Mouse (Mus musculus) midbrain, embryonic 13.5 days (tissue): Measurements from ENCODE around the gene Peli2. TPM values are rescaled to one million over a fixed set of nuclear protein-coding genes. Genes with fewer than 3 reads are reported as not detected.
A peak's percentile ranks its signal among the peaks of the same experiment; 100 is the strongest.
"Not testable (repeated sequence)": the region's sequence is repeated elsewhere in the genome, so short reads cannot be mapped to it uniquely, and the experiment has no call there.

Source experiments
- ATAC-seq: fragments of 200-750 bp; cut with Nextera tagmentation; 2 replicates; pipeline ENCODE4 v1.8.0; 2017; ENCODE audit warnings: mild to moderate bottlenecking, moderate TSS enrichment, moderate library complexity
- H3K27ac ChIP-seq: fragments of 300-500 bp; sonication (generic); 2 replicates; pipeline ENCODE4 v1.5.1; 2015; ENCODE audit warnings: inconsistent platforms, mild to moderate bottlenecking, moderate library complexity
- H3K27me3 ChIP-seq: fragments of 300-500 bp; sonication (generic); 2 replicates; pipeline ENCODE4 v1.6.1; 2015; ENCODE audit warnings: mild to moderate bottlenecking, inconsistent platforms
- H3K36me3 ChIP-seq: fragments of 300-500 bp; sonication (generic); 2 replicates; pipeline ENCODE4 v1.6.1; 2015; ENCODE audit warnings: mild to moderate bottlenecking, inconsistent platforms
- H3K4me1 ChIP-seq: fragments of 300-500 bp; sonication (generic); replicated peaks from 2 replicates; pipeline ENCODE4 v1.6.1; 2015; ENCODE audit warnings: inconsistent platforms
- H3K4me2 ChIP-seq: fragments of 300-500 bp; sonication (generic); replicated peaks from 2 replicates; pipeline ENCODE4 v1.6.1; 2015; ENCODE audit warnings: moderate library complexity, mild to moderate bottlenecking, inconsistent platforms
- H3K4me3 ChIP-seq: fragments of 300-500 bp; sonication (generic); replicated peaks from 2 replicates; pipeline ENCODE4 v1.5.1; 2015; ENCODE audit warnings: mild to moderate bottlenecking, inconsistent platforms
- H3K9ac ChIP-seq: fragments of 300-500 bp; sonication (generic); replicated peaks from 2 replicates; pipeline ENCODE4 v1.6.1; 2015; ENCODE audit warnings: mild to moderate bottlenecking, inconsistent platforms
- H3K9me3 ChIP-seq: fragments of 300-500 bp; sonication (generic); 2 replicates; pipeline ENCODE4 v1.6.1; 2016; ENCODE audit warnings: mild to moderate bottlenecking, inconsistent platforms
- WGBS: fragments of 180-500 bp; shearing (Covaris S2); methylation state at CpG from one replicate; pipeline ENCODE4 v1.1.7; 2015; 5-methylcytosine and 5-hydroxymethylcytosine counted together
- polyA plus RNA-seq: library from polyadenylated mRNA; unstranded; fragments of >200 nt; fragmentation: Nextera tagmentation; extraction: Ambion mirVana; gene quantifications from 2 replicates; pipeline ENCODE4 v1.2.1, GENCODE M21; 2015

The Peli2 gene
- polyA plus RNA-seq: 7.1 and 8.3 TPM in 2 replicates

DNA sequence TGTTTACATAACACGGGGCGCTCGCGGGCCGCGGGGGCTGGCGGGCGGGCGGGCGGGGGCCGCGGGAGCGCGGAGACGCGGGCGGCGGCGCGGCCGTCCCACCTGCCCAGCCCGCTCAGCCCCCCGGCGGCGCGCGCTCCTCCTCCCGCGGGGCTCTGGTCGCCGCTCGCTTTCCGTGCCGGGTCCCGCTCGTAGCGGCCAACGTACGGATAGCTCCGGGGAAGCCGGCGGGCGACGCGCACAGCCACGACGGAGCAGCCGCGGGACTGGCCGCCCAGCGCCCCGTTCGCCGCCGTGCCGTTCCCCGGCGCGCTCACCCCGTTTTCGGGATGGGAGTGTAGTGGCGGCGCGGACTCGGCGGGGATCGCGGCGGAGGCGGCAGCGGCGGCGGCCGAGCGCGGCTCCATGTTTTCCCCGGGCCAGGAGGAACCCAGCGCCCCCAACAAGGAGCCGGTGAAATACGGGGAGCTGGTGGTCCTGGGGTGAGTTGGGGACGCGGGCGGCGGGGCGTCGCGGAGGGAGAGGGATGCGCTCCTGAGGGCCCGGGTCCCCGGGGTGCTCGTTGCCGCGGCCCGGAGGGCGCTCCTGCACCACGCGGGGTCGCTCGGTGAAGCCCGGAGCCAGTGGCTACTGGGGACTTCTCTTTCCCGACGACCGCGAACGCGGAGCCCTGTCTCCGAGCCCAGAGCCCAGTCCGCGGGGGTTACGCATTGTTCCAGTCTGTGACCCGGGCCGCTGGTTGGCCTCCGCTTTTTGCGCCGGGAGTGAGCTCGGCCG lies at the start of gene Peli2:
Gene Peli2 (plus strand): TSS at position 72 of the 777 bp plus-strand sequence.
- peak within 1 kb of the TSS; percentile 92 for H3K9ac ChIP-seq
- H3K4me3 ChIP-seq: peak within 1 kb of the TSS; percentile 84
- WGBS: under 1% methylated on average over 75 of the region's 117 CpGs
- peak within 1 kb of the TSS; percentile 89 for H3K27ac ChIP-seq
- no peaks in the 10 kb centered on the region for H3K27me3 ChIP-seq
- peak within 1 kb of the TSS; percentile 73 for H3K4me2 ChIP-seq
- ATAC-seq: peak; percentile 82
- H3K4me1 ChIP-seq: peaks cover 66% of the 10 kb centered on the region
- H3K9me3 ChIP-seq: no peaks in the 10 kb centered on the region
- H3K36me3 ChIP-seq: no peaks in the 10 kb centered on the region

DNA sequence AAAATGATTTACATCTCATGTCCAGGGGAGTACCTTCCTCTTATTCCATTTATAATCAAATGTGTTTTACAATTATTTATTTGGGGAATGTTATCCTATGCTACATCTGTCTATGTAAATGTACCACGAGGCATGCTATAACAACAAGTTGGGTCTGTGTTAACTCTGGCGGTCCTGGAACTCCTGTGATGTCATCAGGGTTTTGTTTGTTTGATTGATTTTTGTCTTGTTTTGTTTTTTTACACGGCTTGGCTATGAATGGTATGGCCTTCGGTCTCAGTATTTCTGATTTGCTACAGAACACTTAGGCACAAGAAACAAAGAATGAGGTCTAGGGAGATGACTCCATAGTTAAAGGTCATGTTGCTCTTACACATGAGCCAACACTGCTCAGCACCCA lies 48.5 kb upstream of the Peli2 start:
- no peak for ATAC-seq

GRCm38 (mm10) chr14:48073247-48074161 lies 47.1 kb upstream of the Peli2 start:
- Histone ChIP-seq H3K4me3 (no peak overlapping the region), H3K27ac (peak overlapping the region; percentile 59), H3K27me3 (no peaks in the 10 kb centered on the region), H3K9ac (no peak overlapping the region), H3K9me3 (no peaks in the 10 kb centered on the region), H3K4me1 (peaks cover 10% of the 10 kb centered on the region), H3K36me3 (no peaks in the 10 kb centered on the region), H3K4me2 (0 out of 2 replicates have a peak overlapping the region, but pooled peaks have one; percentile 0)
- peak; percentile 82 for ATAC-seq
- WGBS: 24% methylated on average over 24 of the region's 24 CpGs

More for the DNA sequence above, 48.5 kb upstream of the Peli2 start:
- H3K27ac ChIP-seq: no peak overlapping the region
- H3K9ac ChIP-seq: no peak overlapping the region
- H3K27me3 ChIP-seq: no peaks in the 10 kb centered on the region
- H3K4me1 ChIP-seq: peaks cover 10% of the 10 kb centered on the region
- no peaks in the 10 kb centered on the region for H3K36me3 ChIP-seq
- H3K4me3 ChIP-seq: no peak overlapping the region
- 84% methylated on average over 4 of the region's 4 CpGs for WGBS
- H3K4me2 ChIP-seq: no peak overlapping the region
- H3K9me3 ChIP-seq: no peaks in the 10 kb centered on the region

DNA sequence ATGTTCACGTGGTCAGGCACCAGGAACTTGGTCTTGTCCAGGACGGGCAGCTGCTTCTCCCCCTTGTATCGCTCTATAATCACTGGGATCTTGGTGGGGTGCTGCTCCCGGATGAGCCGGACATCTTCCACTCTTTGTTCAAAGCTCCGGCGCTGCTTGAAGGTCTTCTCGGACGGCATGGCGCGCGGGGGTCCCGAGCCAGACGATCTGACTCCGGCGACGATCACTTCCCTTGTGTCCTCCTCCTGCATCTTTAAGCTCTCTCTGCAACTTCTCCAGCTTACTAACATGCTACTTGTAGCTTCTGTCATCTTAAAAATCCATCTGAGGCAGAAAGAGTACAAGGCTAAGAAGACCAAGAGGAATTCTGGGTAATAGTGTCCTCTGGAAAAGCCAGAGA lies 41.0 kb upstream of the Peli2 start:
- not testable (repeated sequence) for H3K9ac ChIP-seq, H3K36me3 ChIP-seq, H3K4me3 ChIP-seq, H3K27ac ChIP-seq, ATAC-seq, H3K4me2 ChIP-seq, H3K9me3 ChIP-seq, H3K27me3 ChIP-seq, H3K4me1 ChIP-seq
- WGBS: 95% methylated on average over 17 of the region's 17 CpGs

- WGBS: 37% methylated on average over 14 of the region's 14 CpGs
- Histone ChIP-seq H3K27me3 (0 out of 2 replicates have a peak, but pooled peaks cover 3% of the 10 kb centered on the region), H3K9me3 (no peaks in the 10 kb centered on the region), H3K36me3 (no peaks in the 10 kb centered on the region), H3K4me2 (no peak overlapping the region), H3K9ac (no peak overlapping the region), H3K4me3 (no peak overlapping the region), H3K27ac (no peak overlapping the region), H3K4me1 (peaks cover 11% of the 10 kb centered on the region)
- ATAC-seq: peak; percentile 65; the same call in 1 of the 2 replicates
Observed at GRCm38 (mm10) chr14:48083836-48084812, 36.5 kb upstream of the Peli2 start.

DNA sequence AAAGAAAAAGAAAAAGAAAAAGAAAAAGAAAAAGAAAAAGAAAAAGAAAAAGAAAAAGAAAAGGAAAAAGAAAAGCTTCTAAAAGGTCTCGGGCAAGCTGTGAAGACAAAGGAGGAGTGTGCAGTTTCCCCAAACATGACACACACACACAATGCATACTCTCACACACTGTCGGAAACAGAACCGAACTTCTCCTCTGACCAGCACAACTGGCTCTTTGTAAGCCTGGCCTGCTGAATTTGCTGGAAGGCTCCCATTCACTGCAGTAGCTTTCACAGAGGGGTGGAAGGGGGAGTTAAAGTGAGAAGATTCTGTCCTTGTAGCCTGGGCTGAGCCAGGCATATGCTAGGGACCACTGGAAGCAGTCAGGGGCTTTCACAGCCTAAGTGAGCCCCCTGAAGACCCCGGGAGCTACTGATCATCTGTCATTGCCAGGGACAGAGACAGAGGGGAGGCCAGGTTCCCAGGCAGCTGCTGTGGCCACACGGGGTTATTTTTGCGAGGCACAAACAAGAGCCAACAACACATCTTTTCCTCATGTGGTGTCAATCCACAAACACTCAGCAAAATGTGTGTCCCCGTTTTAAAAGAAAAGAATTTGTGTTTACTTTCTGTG lies 33.8 kb upstream of the Peli2 start:
- Histone ChIP-seq H3K4me2 (no peak overlapping the region), H3K27me3 (no peaks in the 10 kb centered on the region), H3K9me3 (no peaks in the 10 kb centered on the region), H3K36me3 (no peaks in the 10 kb centered on the region), H3K4me3 (no peak overlapping the region), H3K27ac (no peak overlapping the region), H3K4me1 (peaks cover 11% of the 10 kb centered on the region), H3K9ac (no peak overlapping the region)
- 50% methylated on average over 7 of the region's 7 CpGs for WGBS
- no peak for ATAC-seq

GRCm38 (mm10) chr14:48087298-48087830 lies 33.3 kb upstream of the Peli2 start:
- Histone ChIP-seq H3K9ac (no peak overlapping the region), H3K27me3 (no peaks in the 10 kb centered on the region), H3K9me3 (no peaks in the 10 kb centered on the region), H3K27ac (no peak overlapping the region), H3K4me2 (no peak overlapping the region), H3K4me1 (peaks cover 11% of the 10 kb centered on the region), H3K4me3 (no peak overlapping the region), H3K36me3 (no peaks in the 10 kb centered on the region)
- 75% methylated on average over 8 of the region's 8 CpGs for WGBS
- ATAC-seq: no peak

DNA sequence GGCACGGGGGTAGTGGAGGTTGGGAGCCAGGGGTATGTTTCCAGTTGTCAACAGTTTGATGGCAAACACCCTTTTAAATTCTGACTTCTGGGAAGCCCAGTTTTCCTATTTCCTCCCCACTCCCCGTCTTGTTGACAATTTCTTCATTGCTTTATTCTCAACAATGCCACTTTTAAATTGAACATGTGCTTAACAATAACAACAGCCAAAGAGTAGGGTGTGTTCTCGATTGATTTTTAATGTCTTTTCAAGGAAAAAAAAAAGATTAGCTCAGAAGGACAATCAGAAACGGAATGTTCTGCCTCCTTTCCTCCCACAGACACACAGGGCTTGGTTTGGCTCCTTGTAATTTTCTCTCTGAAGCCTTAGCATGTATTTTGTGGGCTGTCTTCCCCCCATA lies 30.2 kb upstream of the Peli2 start:
- H3K36me3 ChIP-seq: no peaks in the 10 kb centered on the region
- no peaks in the 10 kb centered on the region for H3K27me3 ChIP-seq
- H3K4me1 ChIP-seq: peaks cover 4% of the 10 kb centered on the region; the same call in 1 of the 2 replicates
- ATAC-seq: no peak
- H3K27ac ChIP-seq: no peak overlapping the region
- H3K9me3 ChIP-seq: no peaks in the 10 kb centered on the region
- WGBS: 67% methylated on average over 4 of the region's 4 CpGs
- H3K4me3 ChIP-seq: no peak overlapping the region
- H3K4me2 ChIP-seq: no peak overlapping the region
- no peak overlapping the region for H3K9ac ChIP-seq

DNA sequence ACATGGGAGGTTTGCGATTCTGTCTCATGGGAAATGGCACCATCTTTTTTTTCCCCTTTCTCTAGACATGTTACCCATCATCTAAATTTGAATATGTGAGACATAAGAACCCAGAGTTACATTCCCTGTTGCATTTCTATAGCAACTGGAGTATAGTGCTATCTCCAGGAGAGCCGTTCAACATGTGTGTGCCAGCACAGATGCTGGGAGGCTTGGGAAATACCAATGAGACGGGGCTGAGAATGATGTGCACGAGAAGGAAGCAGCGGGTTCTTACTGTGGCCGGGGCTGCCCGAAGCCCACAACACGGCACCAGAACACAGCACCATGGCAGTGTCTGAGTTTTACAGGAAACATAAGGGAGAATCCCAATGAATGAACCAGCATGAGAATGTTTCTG lies 29.5 kb upstream of the Peli2 start:
- no peak overlapping the region for H3K27ac ChIP-seq
- H3K27me3 ChIP-seq: no peaks in the 10 kb centered on the region
- no peaks in the 10 kb centered on the region for H3K9me3 ChIP-seq
- no peaks in the 10 kb centered on the region for H3K36me3 ChIP-seq
- H3K4me3 ChIP-seq: no peak overlapping the region
- WGBS: 93% methylated on average over 8 of the region's 8 CpGs
- no peak for ATAC-seq
- no peak overlapping the region for H3K9ac ChIP-seq
- H3K4me1 ChIP-seq: peaks cover 4% of the 10 kb centered on the region; the same call in 1 of the 2 replicates
- H3K4me2 ChIP-seq: no peak overlapping the region

DNA sequence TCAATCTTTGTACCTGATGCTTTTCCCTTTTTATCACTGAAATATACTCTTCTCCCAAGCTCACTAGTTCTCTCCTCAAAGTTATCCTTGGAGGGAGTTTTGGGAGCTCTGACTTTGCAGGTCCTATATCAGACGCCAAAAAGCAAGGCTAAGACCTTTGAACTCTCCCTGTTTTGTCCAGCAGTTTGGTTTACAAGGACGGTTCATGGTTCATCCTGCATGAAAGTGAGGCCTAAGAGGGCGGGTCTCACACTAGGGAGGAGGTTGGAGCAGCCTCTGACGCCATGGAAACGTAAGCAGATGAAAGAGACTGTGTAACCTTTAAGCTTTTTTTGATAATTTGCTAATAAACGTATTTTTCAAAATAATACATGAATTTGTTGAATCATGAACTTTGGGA lies 22.4 kb upstream of the Peli2 start:
- no peaks in the 10 kb centered on the region for H3K9me3 ChIP-seq
- H3K9ac ChIP-seq: no peak overlapping the region
- WGBS: 36% methylated on average over 6 of the region's 6 CpGs
- H3K4me3 ChIP-seq: no peak overlapping the region
- no peak for ATAC-seq
- no peaks in the 10 kb centered on the region for H3K36me3 ChIP-seq
- no peak overlapping the region for H3K4me2 ChIP-seq
- no peaks in the 10 kb centered on the region for H3K4me1 ChIP-seq
- no peak overlapping the region for H3K27ac ChIP-seq
- H3K27me3 ChIP-seq: no peaks in the 10 kb centered on the region

DNA sequence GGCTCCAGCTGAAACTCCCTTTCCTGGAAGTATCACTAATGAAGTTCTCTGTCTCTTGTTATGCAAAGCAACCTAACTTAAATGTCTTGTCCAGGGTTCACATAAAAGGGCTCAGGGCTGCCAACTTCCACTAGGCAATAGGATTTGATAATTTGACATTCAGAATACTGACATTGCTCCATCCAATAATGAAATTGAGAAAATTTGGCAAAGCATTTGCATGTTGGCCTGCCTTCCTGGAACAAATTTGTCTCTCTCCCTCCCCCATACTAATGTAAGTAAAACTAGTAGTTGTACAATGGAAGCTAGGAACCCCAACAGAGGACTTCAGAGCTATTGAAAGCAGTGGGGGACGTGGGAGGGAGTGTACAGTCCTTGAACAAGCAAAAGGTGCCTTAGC lies 21.3 kb upstream of the Peli2 start:
- 35% methylated on average over 1 of the region's 1 CpGs for WGBS

More for the DNA sequence above, 21.3 kb upstream of the Peli2 start:
- ATAC-seq: no peak
- H3K4me3 ChIP-seq: no peak overlapping the region
- H3K27me3 ChIP-seq: no peaks in the 10 kb centered on the region
- H3K4me1 ChIP-seq: no peaks in the 10 kb centered on the region
- H3K4me2 ChIP-seq: no peak overlapping the region
- H3K9ac ChIP-seq: no peak overlapping the region
- H3K9me3 ChIP-seq: no peaks in the 10 kb centered on the region
- no peak overlapping the region for H3K27ac ChIP-seq
- no peaks in the 10 kb centered on the region for H3K36me3 ChIP-seq
